Mouse (Mus musculus) inflammation-experienced regulatory T-cells (primary cell): ENCODE results near the gene Krt79. TPM values are rescaled to one million over a fixed set of nuclear protein-coding genes. Genes with fewer than 3 reads are reported as not detected.

ENCODE experiments used
- polyA plus RNA-seq, 2 experiments: library from polyadenylated mRNA; unstranded; fragments of 100-300 nt; shearing (Covaris generic); gene quantifications; one replicate each; pipeline ENCODE4 v1.2.1; 2017

Gene Krt79
- 1 to 10 TPM in 1 of 2 experiments, not detected in 1; 4.3 TPM for polyA plus RNA-seq

DNA sequence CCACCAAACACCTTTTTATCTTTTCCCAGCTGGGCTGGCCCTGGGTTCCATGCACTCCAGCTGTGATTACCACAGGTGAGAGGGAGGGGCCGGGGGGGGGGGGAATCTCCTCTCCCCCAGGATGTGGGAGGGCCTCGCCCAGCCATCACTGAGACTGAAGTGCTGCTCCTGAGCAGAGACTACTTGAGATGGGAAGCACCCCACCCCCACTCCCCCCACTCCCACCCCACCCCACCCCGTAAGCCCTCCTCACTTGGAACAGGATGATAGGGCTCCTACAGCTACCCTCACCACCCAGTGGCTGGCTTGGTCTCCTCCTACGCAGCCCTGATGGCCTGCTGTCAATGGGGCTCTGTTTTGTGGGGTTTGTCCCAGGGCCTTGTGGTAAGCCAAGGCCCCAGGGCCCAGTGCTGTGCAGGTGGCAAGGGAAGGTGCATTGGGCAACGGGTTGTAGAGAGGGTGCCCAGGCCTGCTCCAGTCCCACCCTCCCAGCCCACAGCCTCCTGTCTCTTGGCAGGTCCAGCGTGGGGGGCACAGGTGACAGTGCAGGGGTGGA lies at the start of gene Krt79:
Gene Krt79, minus strand, starts transcription at position 51 of the 556 bp plus-strand sequence.

DNA sequence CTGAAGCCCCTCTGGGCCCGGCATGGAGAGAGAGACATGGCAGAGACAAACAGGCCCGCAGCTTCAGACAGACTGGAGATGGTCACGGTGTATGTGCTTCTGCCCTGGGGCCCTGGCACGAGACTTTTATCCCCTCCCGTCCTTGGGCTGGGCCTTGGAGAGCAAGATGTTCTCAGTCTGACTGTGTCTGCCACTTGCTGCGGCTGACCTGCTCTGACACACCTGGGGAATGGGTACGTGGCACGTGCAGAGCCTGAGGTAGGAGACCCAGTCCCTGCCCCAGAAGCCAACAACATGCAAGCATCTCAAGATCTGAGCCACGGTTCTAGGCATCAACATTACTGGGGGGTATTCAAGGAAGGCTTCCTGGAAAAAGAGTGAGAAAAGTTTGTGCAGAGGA lies 14.1 kb upstream of the Krt79 start, which contains the start of gene Krt78:
Gene Krt78, minus strand, starts transcription at position 101 of the 400 bp plus-strand sequence.

DNA sequence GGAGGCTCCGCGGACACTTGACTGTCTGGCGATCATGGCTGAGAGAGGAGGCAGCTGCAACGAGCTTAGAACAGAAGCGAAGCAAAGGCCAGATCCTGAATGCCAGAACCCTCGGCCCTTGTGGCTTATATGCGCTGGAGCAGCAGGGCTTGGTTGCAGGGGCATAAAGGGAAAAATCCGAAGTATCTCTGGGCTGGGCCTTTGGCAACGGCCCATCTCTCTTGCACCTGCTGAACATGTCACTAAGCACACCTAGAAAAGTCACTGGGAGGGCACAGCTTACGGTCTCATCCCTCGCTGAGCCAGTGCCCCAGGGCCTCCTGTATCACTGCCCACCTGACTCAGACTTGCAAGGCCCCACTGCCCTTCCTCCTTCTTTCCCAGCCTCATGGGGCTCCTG lies 15.5 kb downstream of the Krt79 start, which contains the start of gene Krt4:
Gene Krt4, minus strand, starts transcription at position 101 of the 400 bp plus-strand sequence.

DNA sequence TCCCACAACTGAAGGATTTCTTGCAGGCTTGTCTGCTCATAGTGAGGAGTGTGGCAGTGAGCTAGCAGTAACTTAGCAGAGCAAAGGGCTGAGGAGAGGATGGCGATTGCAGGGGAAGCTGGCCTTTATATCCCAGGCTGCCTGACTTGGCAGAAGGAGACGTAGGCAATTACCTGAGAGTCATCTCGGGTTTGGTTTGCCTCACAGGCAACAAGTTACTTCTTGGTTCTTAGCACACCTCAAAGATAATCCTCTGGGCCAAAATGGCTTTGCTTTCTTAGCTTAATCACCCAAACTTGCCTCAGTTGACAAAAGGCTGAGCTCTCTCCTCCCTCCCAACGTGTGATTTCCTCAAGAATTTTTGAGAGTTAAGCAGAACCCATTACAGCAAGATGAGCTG lies 47.3 kb downstream of the Krt79 start, which contains the start of gene Krt76:
Gene Krt76, minus strand, starts transcription at position 101 of the 400 bp plus-strand sequence.

Other genes starting within 250 kb of the Krt79 start
- under 1 TPM in 1 of 2 experiments, not detected in 1; 0.16 TPM for gene Krt6a, start 246.0 kb downstream of the Krt79 start, polyA plus RNA-seq
- under 1 TPM in 1 of 2 experiments, not detected in 1; 0.07 TPM for gene Krt5, start 227.4 kb downstream of the Krt79 start, polyA plus RNA-seq
- gene Krt71, start 197.2 kb downstream of the Krt79 start, polyA plus RNA-seq = under 1 TPM in 1 of 2 experiments, not detected in 1; 0.23 TPM
- gene Krt72, start 153.9 kb downstream of the Krt79 start, polyA plus RNA-seq = under 1 TPM; 0.08 to 0.43 TPM
- under 1 TPM; 0.12 to 0.18 TPM for gene Krt73, start 138.0 kb downstream of the Krt79 start, polyA plus RNA-seq
- under 1 TPM; 0.06 to 0.92 TPM for gene Krt2, start 122.2 kb downstream of the Krt79 start, polyA plus RNA-seq
- under 1 TPM; 0.12 to 0.22 TPM for gene Krt1, start 89.5 kb downstream of the Krt79 start, polyA plus RNA-seq
- not detected for gene Krt77, start 70.6 kb downstream of the Krt79 start, polyA plus RNA-seq
- under 1 TPM in 1 of 2 experiments, not detected in 1; 0.61 TPM for gene Krt76, start 47.4 kb downstream of the Krt79 start, polyA plus RNA-seq
- gene Krt4, start 15.6 kb downstream of the Krt79 start, polyA plus RNA-seq = under 1 TPM; 0.07 to 0.56 TPM
- not detected for gene Krt78, start 14.0 kb upstream of the Krt79 start, polyA plus RNA-seq
- 1 to 10 TPM; 1.7 to 2.4 TPM for gene Krt8, start 64.2 kb upstream of the Krt79 start, polyA plus RNA-seq
- gene Krt18, start 87.9 kb upstream of the Krt79 start, polyA plus RNA-seq = 1 to 10 TPM in 1 of 2 experiments, under 1 TPM in 1; 0.71 to 6.2 TPM
- 10 to 100 TPM; 96.9 to 97.9 TPM for gene Eif4b, start 133.4 kb upstream of the Krt79 start, polyA plus RNA-seq
- gene Tns2, start 160.1 kb upstream of the Krt79 start, polyA plus RNA-seq = 1 to 10 TPM; 2.7 to 3.6 TPM
- 10 to 100 TPM; 55.1 to 62.1 TPM for gene Spryd3, start 195.9 kb upstream of the Krt79 start, polyA plus RNA-seq
- 1 to 10 TPM in 1 of 2 experiments, not detected in 1; 1.7 TPM for gene Igfbp6, start 204.0 kb upstream of the Krt79 start, polyA plus RNA-seq
- gene Soat2, start 210.2 kb upstream of the Krt79 start, polyA plus RNA-seq = 1 to 10 TPM; 2.2 TPM